Mouse (Mus musculus): Measurements from ENCODE around the gene Ankrd52.

Ankrd52 gene

GRCm38 (mm10) chr10:128401638-128402037 lies 24.7 kb downstream of the Ankrd52 start:
- DNase-seq (ENCODE audit: low spot score in 2 of 2): no peak

- no peak for DNase-seq (ENCODE audit: low spot score in 2 of 2)
These were observed 27.0 kb downstream of the Ankrd52 start for GRCm38 (mm10) chr10:128403931-128404330.

- DNase-seq (ENCODE audit: low spot score in 2 of 2): no peak
These were observed 31.9 kb downstream of the Ankrd52 start for GRCm38 (mm10) chr10:128408591-128409535.

GRCm38 (mm10) chr10:128409692-128410559 lies 33.0 kb downstream of the Ankrd52 start:
- peak; percentile 95 to 96 for DNase-seq (ENCODE audit: low spot score in 2 of 2)

GRCm38 (mm10) chr10:128410560-128410845 lies 33.6 kb downstream of the Ankrd52 start:
- DNase-seq (ENCODE audit: low spot score in 2 of 2): no peak

- DNase-seq (ENCODE audit: low spot score in 2 of 2): peak; percentile 95 to 96
These were observed 34.5 kb downstream of the Ankrd52 start, which contains the start of the genes Nabp2 and Rnf41 for GRCm38 (mm10) chr10:128411211-128412054. Nabp2 (minus strand) TSS chr10:128411492. Rnf41 (plus strand) TSS chr10:128411657.

- DNase-seq (ENCODE audit: low spot score in 2 of 2): no peak
These were observed 35.1 kb downstream of the Ankrd52 start for GRCm38 (mm10) chr10:128412055-128412381.

GRCm38 (mm10) chr10:128412558-128412957 lies 35.6 kb downstream of the Ankrd52 start:
- DNase-seq (ENCODE audit: low spot score in 2 of 2): no peak

GRCm38 (mm10) chr10:128413076-128413475 lies 36.2 kb downstream of the Ankrd52 start:
- DNase-seq (ENCODE audit: low spot score in 2 of 2): no peak

GRCm38 (mm10) chr10:128414848-128415247 lies 37.9 kb downstream of the Ankrd52 start:
- no peak for DNase-seq (ENCODE audit: low spot score in 2 of 2)

GRCm38 (mm10) chr10:128422426-128422825 lies 45.5 kb downstream of the Ankrd52 start:
- DNase-seq (ENCODE audit: low spot score in 2 of 2): no peak

- no peak for DNase-seq (ENCODE audit: low spot score in 2 of 2)
These were observed 47.7 kb downstream of the Ankrd52 start for GRCm38 (mm10) chr10:128424604-128425003.

- no peak for DNase-seq (ENCODE audit: low spot score in 2 of 2)
These were observed 48.3 kb downstream of the Ankrd52 start for GRCm38 (mm10) chr10:128425260-128425659.

- no peak for DNase-seq (ENCODE audit: low spot score in 2 of 2)
These were observed 52.1 kb downstream of the Ankrd52 start for GRCm38 (mm10) chr10:128429052-128429451.

GRCm38 (mm10) chr10:128429454-128429853 lies 52.5 kb downstream of the Ankrd52 start:
- DNase-seq (ENCODE audit: low spot score in 2 of 2): no peak

- DNase-seq (ENCODE audit: low spot score in 2 of 2): no peak
These were observed 56.5 kb downstream of the Ankrd52 start for GRCm38 (mm10) chr10:128433417-128433816.

GRCm38 (mm10) chr10:128434681-128435080 lies 57.8 kb downstream of the Ankrd52 start:
- no peak for DNase-seq (ENCODE audit: low spot score in 2 of 2)

GRCm38 (mm10) chr10:128435186-128435823 lies 58.4 kb downstream of the Ankrd52 start:
- DNase-seq (ENCODE audit: low spot score in 2 of 2): peak in 1 of 2 experiments; percentile 63

GRCm38 (mm10) chr10:128435873-128436272 lies 59.0 kb downstream of the Ankrd52 start:
- no peak for DNase-seq (ENCODE audit: low spot score in 2 of 2)

GRCm38 (mm10) chr10:128436376-128436775 lies 59.5 kb downstream of the Ankrd52 start:
- no peak for DNase-seq (ENCODE audit: low spot score in 2 of 2)

GRCm38 (mm10) chr10:128438675-128439279 lies 61.9 kb downstream of the Ankrd52 start:
- DNase-seq (ENCODE audit: low spot score in 2 of 2): no peak
